In the genomic region with DNA sequence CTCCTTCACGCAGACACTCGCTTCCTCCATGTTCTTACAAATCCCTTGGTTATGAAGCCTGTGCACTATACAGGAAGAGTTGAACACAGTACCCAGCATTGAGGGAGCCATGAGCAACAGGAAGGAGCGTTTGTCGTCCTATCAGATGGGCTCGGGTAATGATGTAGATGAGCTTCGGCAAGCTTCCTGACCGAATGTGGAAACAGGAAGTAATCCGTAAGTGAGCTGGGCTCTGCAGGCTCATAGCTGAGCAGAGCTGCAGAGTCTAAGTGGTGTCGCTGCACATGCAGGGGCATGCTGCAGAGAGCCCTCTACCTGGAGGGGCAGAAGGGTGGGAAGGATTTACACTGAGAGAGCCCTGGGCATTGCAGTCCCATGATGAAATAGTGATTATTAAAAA, we compare ENCODE assay signal across 9 mouse cellular contexts.
DNase-seq lines count a peak whose midpoint lies in the region; ATAC-seq and TF ChIP-seq lines count a peak whose summit lies in the region.
"Had no signal": no experiment of that assay in that cellular context is flagged by ENCODE, and none has a peak within 500 bp of the region (broad histone marks: within the 10 kb centered on the region; RNA-seq: fewer than 3 reads in every experiment).

No protein-coding gene starts in this region.

- no peaks in the 10 kb centered on the region for H3K9me3 ChIP-seq in limb, embryonic 15.5 days
- no peaks in the 10 kb centered on the region for H3K9me3 ChIP-seq in midbrain, embryonic 10.5 days (replicated peaks)

- no peaks in the 10 kb centered on the region for H3K27me3 ChIP-seq in limb, embryonic 15.5 days
- H3K27me3 ChIP-seq in midbrain, embryonic 10.5 days (ENCODE audit: low read depth, poor library complexity, severe bottlenecking) = no peaks in the 10 kb centered on the region

- peaks cover 5% of the 10 kb centered on the region for H3K36me3 ChIP-seq in limb, embryonic 15.5 days
- no peaks in the 10 kb centered on the region for H3K36me3 ChIP-seq in midbrain, embryonic 10.5 days

- WGBS in limb, embryonic 15.5 days = 49% methylated on average over 9 of the region's 9 CpGs
- 86% methylated on average over 9 of the region's 9 CpGs for WGBS in midbrain, embryonic 10.5 days

- no peak for DNase-seq in layer of hippocampus, adult 2 months (ENCODE audit: low spot score in 2 of 2)
- no peak for DNase-seq in layer of hippocampus, postnatal 10 days (ENCODE audit: low spot score in 2 of 2)
- peak; percentile 12 for DNase-seq in MEL-GATA-1-ER (ENCODE audit: extremely low read depth, low read depth)
- DNase-seq in thymus, postnatal 0 days (ENCODE audit: low spot score) = peak; percentile 27
- DNase-seq in left cerebral cortex, postnatal 36 days (ENCODE audit: low spot score in 2 of 2) = no peak
- DNase-seq in kidney, adult 8-10 months = no peak
- no peak for DNase-seq in midbrain, embryonic 10.5 days (ENCODE audit: low spot score)

- H3K4me3 ChIP-seq in layer of hippocampus, adult 2 months = no peak overlapping the region
- H3K4me3 ChIP-seq in limb, embryonic 15.5 days = no peak overlapping the region
- H3K4me3 ChIP-seq in midbrain, embryonic 10.5 days = no peak overlapping the region

- H3K4me1 ChIP-seq in limb, embryonic 15.5 days = peaks cover 68% of the 10 kb centered on the region
- H3K4me1 ChIP-seq in midbrain, embryonic 10.5 days = peaks cover 16% of the 10 kb centered on the region

- H3K27ac ChIP-seq in layer of hippocampus, adult 2 months = peak overlapping the region; percentile 40; the same call in 1 of the 2 replicates
- peak overlapping the region; percentile 40; the same call in 1 of the 2 replicates for H3K27ac ChIP-seq in limb, embryonic 15.5 days
- H3K27ac ChIP-seq in midbrain, embryonic 10.5 days (replicated peaks) = no peak overlapping the region
- H3K27ac ChIP-seq: hindbrain, postnatal 0 days had no signal

- no peak overlapping the region for H3K9ac ChIP-seq in limb, embryonic 15.5 days

- no peak for TF ChIP-seq CTCF in layer of hippocampus, adult 2 months (conservative IDR thresholded peaks at IDR 0.05)

- no peak overlapping the region for H3K4me2 ChIP-seq in limb, embryonic 15.5 days

- ATAC-seq in limb, embryonic 15.5 days (ENCODE audit: insufficient number of reproducible peaks, low FRiP score, low TSS enrichment, low read depth) = no peak
- ATAC-seq: hindbrain, postnatal 0 days had no signal

- intact Hi-C loops in left cerebral cortex, postnatal 36 days (cut with DNase I) = no loop called here

Comparison
In these comparisons a context has a peak if more than half of its experiments do, and no peak if none do; other contexts are left out.
1. DNase-seq: peak in MEL-GATA-1-ER (single experiment) and thymus, postnatal 0 days (single experiment); none in layer of hippocampus, adult 2 months (0 of 2), layer of hippocampus, postnatal 10 days (0 of 2), left cerebral cortex, postnatal 36 days (0 of 2), kidney, adult 8-10 months (0 of 2) and midbrain, embryonic 10.5 days (single experiment).